ENCODE assay signal across 8 mouse cellular contexts in the genomic region with DNA sequence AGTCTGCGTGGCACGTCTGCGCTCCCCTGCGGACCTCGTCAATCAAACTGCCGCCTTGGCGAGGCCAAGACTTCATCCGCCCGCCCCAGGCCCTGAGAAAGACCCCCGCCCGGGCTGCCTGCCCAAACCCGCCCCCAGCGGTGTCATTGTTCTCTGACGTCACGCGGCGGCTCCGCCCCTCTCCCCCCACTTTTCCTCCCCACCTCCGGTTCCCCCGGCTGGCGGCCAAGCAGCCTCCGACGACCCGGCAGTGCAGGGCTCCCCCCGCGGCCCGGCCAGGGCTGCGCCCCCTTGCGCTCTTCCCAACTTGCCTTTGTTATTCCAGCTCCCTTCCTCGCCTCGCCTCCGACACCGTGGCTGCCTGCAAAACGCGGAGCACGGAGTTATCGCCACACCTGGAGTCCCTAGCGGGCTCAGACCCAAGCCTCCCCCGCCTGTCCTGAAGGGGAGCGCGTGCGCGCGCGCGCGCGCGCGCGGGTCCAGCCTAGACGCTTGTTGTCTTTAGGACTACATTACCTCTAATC. TPM values are rescaled to one million over a fixed set of nuclear protein-coding genes. Genes with fewer than 3 reads are reported as not detected.
DNase-seq lines count a peak whose midpoint lies in the region; ATAC-seq lines count a peak whose summit lies in the region.

No protein-coding gene starts in this region.

- intact Hi-C loops in left cerebral cortex, postnatal 25 days (cut with DNase I): loop anchor here (1.0 to 5.0 kb wide), 5 partner anchors 230 to 955 kb away; no protein-coding TSS in a partner anchor

- WGBS in intestine, embryonic 16.5 days: under 1% methylated on average over 50 of the region's 52 CpGs

- H3K9ac ChIP-seq in intestine, embryonic 16.5 days (ENCODE audit: low read depth, low read length): peak overlapping the region; percentile 77

- H3K9me3 ChIP-seq in intestine, embryonic 16.5 days (ENCODE audit: control insufficient read depth, low read length): no peaks in the 10 kb centered on the region

- peak overlapping the region; percentile 99 for H3K4me3 ChIP-seq in intestine, embryonic 16.5 days (ENCODE audit: low read length)

- DNase-seq in adipocyte (ENCODE audit: low spot score): peak; percentile 83
- peak; percentile 98 for DNase-seq in embryo, embryonic 10.5 days (ENCODE audit: low spot score)
- peak; percentile 95 to 97 for DNase-seq in gastrocnemius, postnatal 4 days (ENCODE audit: low spot score in 2 of 2)
- peak; percentile 88 to 95 for DNase-seq in left cerebral cortex, postnatal 25 days (ENCODE audit: low spot score in 2 of 2)
- DNase-seq in mesoderm, embryonic 11.5 days (ENCODE audit: low read depth, low spot score): peak; percentile 99
- peak; percentile 92 for DNase-seq in right cerebral cortex, postnatal 25 days
- peak; percentile 94 to 96 for DNase-seq in urinary bladder, postnatal 36 days (ENCODE audit: low spot score in 2 of 2)

- no peaks in the 10 kb centered on the region for H3K36me3 ChIP-seq in intestine, embryonic 16.5 days (ENCODE audit: control insufficient read depth, insufficient read depth, low read length)

- peak; percentile 73 for ATAC-seq in intestine, embryonic 16.5 days

- peak overlapping the region; percentile 91 for H3K27ac ChIP-seq in intestine, embryonic 16.5 days (ENCODE audit: low read length)

- H3K4me1 ChIP-seq in intestine, embryonic 16.5 days (ENCODE audit: control insufficient read depth, insufficient read depth, low read length): peaks cover 47% of the 10 kb centered on the region

- H3K27me3 ChIP-seq in intestine, embryonic 16.5 days (replicated peaks; ENCODE audit: control insufficient read depth, insufficient read depth, low read length): no peaks in the 10 kb centered on the region

- peak overlapping the region; percentile 98 for H3K4me2 ChIP-seq in intestine, embryonic 16.5 days (ENCODE audit: low read depth, low read length)

RNA-seq across cellular contexts. Expression of a gene that starts 1.5 kb away (rescaled TPM):
- 10 to 100 TPM; 53.8 to 55.2 TPM for total RNA-seq in gastrocnemius, postnatal 4 days (2021)
- polyA plus RNA-seq in intestine, embryonic 16.5 days (2015; fragmentation: Nextera tagmentation; extraction: Ambion mirVana): 21.2 and 22.3 TPM in 2 replicates
- total RNA-seq in left cerebral cortex, postnatal 25 days (2021): 10 to 100 TPM; 85.1 to 95.2 TPM

Comparison
In these comparisons a context has a peak if more than half of its experiments do, and no peak if none do; other contexts are left out.
1. Peak in every context shown above with its lines: DNase-seq, ATAC-seq, H3K4me3 ChIP-seq and H3K27ac ChIP-seq.